7 mouse cellular contexts compared by ENCODE assay signal in the genomic region with DNA sequence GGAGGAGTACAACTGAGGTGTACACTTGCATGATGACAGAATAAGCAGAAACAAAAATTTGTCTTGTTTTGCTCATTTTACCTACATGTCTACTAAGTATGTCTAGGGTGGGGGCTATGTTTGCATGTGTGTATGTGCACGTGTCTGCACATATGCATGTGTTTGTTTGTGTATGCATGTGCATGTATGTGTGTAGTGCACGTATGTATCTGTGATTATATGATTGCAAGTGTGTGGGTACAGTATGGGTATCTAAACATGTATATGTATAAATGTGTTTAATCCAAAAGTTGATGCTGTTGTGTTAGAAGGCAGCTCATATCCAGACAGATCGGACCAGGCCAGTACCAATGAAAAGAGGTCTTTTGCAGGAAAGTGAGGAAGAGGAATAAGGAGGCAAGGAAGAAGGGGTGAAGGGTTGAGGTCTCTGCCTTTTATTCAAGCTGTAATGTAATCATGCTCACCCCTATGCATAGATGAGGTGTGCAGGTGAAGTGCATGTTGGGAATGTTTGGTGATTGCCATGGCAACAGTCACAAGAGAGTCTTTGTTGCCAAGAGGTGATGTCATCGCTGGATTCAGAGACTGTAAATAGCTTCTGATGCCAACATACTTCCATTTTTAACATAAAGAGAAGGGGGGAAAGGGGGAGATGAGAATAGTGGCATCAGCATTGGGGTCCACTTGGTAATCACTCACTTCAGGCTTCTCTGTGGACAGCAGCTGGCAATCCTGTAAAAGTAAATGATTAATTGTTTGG.
DNase-seq lines count a peak whose midpoint lies in the region; ATAC-seq and TF ChIP-seq lines count a peak whose summit lies in the region.

No protein-coding gene starts in this region.

- no peaks in the 10 kb centered on the region for H3K36me3 ChIP-seq in kidney, adult 2 months (ENCODE audit: control insufficient read depth, insufficient read depth, low read length)
- H3K36me3 ChIP-seq in kidney, embryonic 16.5 days (ENCODE audit: insufficient read depth, low read length): no peaks in the 10 kb centered on the region

- H3K9ac ChIP-seq in kidney, embryonic 16.5 days (replicated peaks; ENCODE audit: low read length): no peak overlapping the region

- H3K4me2 ChIP-seq in kidney, embryonic 16.5 days (replicated peaks; ENCODE audit: low read depth, low read length): no peak overlapping the region

- WGBS in kidney, adult 2 months: 84% methylated on average over 4 of the region's 4 CpGs
- 88% methylated on average over 4 of the region's 4 CpGs for WGBS in kidney, embryonic 16.5 days

- ATAC-seq in kidney, embryonic 16.5 days (ENCODE audit: low FRiP score, low TSS enrichment): no peak

- no peaks in the 10 kb centered on the region for H3K9me3 ChIP-seq in kidney, embryonic 16.5 days (ENCODE audit: low read length)

- DNase-seq in kidney, adult 2 months: peak; percentile 29
- peak; percentile 93 for DNase-seq in brain, embryonic 14.5 days (ENCODE audit: low read depth)
- DNase-seq in frontal cortex, postnatal 14 days (ENCODE audit: low spot score in 2 of 2): peak; percentile 7 to 14
- peak; percentile 77 for DNase-seq in retina, postnatal 1 day
- no peak for DNase-seq in B cell, adult 2 months
- no peak for DNase-seq in layer of hippocampus, adult 11-12 months (ENCODE audit: low spot score)

- H3K4me3 ChIP-seq in kidney, adult 2 months (ENCODE audit: insufficient read depth, low read depth, low read length): no peak overlapping the region
- no peak overlapping the region for H3K4me3 ChIP-seq in kidney, embryonic 16.5 days (ENCODE audit: low read length)

- peaks cover 9% of the 10 kb centered on the region; the same call in 1 of the 2 replicates for H3K4me1 ChIP-seq in kidney, adult 2 months (ENCODE audit: control insufficient read depth, insufficient read depth, low read length)
- H3K4me1 ChIP-seq in kidney, embryonic 16.5 days (ENCODE audit: insufficient read depth, low read length): no peaks in the 10 kb centered on the region

- 0 out of 2 replicates have a peak overlapping the region, but pooled peaks have one; percentile 56 for H3K27ac ChIP-seq in kidney, adult 2 months (ENCODE audit: insufficient read depth, low read depth, low read length)
- no peak overlapping the region for H3K27ac ChIP-seq in kidney, embryonic 16.5 days (ENCODE audit: low read length)

- no peaks in the 10 kb centered on the region; the same call in 1 of the 2 replicates for H3K27me3 ChIP-seq in kidney, adult 2 months (replicated peaks; ENCODE audit: control insufficient read depth, insufficient read depth, low read length)
- no peaks in the 10 kb centered on the region for H3K27me3 ChIP-seq in kidney, embryonic 16.5 days (ENCODE audit: insufficient read depth, low read length)

- no peak for TF ChIP-seq POLR2A in kidney, adult 2 months (IDR thresholded peaks at IDR 0.05; ENCODE audit: low read depth, low read length)
- no peak for TF ChIP-seq POLR2A in brain, embryonic 14.5 days (IDR thresholded peaks at IDR 0.05; ENCODE audit: borderline replicate concordance, extremely low read depth, insufficient read depth, insufficient read length, poor library complexity, severe bottlenecking)

- TF ChIP-seq CTCF in kidney, adult 2 months (conservative IDR thresholded peaks at IDR 0.05; ENCODE audit: insufficient read depth, insufficient read length, low read depth, low read length): no peak
- TF ChIP-seq CTCF in brain, embryonic 14.5 days (IDR thresholded peaks at IDR 0.05; ENCODE audit: borderline replicate concordance, extremely low read depth, insufficient read depth, insufficient read length): no peak

Comparison
In these comparisons a context has a peak if more than half of its experiments do, and no peak if none do; other contexts are left out.
1. DNase-seq: peak in kidney, adult 2 months (single experiment), brain, embryonic 14.5 days (single experiment), frontal cortex, postnatal 14 days (2 of 2) and retina, postnatal 1 day (single experiment); none in B cell, adult 2 months (0 of 2) and layer of hippocampus, adult 11-12 months (single experiment).